Mouse (Mus musculus): ENCODE measurements around the gene Neu3. TPM values are rescaled to one million over a fixed set of nuclear protein-coding genes. Genes with fewer than 3 reads are reported as not detected.

The Neu3 gene
- polyA plus RNA-seq, 1 experiment = 5.0 TPM

- Histone ChIP-seq H3K36me3 (ENCODE audit: control insufficient read depth, insufficient read depth, low read length, poor library complexity, severe bottlenecking) (peaks cover 22% of the 10 kb centered on the region), H3K4me3 (ENCODE audit: low read depth, low read length) (no peak overlapping the region)
Measured at GRCm38 (mm10) chr7:99854311-99854710, 26.1 kb upstream of the Neu3 start.

DNA sequence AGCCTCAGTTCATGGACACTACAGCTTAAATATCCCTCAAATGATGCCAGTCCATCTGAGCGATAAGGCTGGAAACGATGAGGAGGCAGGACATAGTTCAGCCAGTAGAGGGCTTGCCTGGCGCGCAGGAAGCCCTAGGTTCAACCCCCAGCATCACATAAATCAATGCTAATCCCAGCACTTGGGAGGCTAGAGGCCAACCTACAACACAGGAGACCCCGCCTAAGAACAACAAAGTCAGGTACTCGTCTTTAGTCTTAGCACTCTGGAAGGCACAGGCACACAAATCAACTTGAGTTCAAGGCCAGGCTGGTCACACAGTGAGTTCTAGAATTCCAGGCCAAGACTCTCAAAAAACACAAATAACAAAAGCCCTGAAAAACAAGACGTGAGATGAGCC, 25.1 kb upstream of the Neu3 start:
- H3K4me1 ChIP-seq (ENCODE audit: control insufficient read depth, insufficient read depth, low read length) = no peaks in the 10 kb centered on the region
- H3K36me3 ChIP-seq (ENCODE audit: control insufficient read depth, insufficient read depth, low read length, poor library complexity, severe bottlenecking) = peaks cover 28% of the 10 kb centered on the region
- no peak overlapping the region for H3K9ac ChIP-seq (ENCODE audit: low read depth, poor library complexity, severe bottlenecking)
- H3K9me3 ChIP-seq (replicated peaks; ENCODE audit: control insufficient read depth, insufficient read depth, low read length, poor library complexity, severe bottlenecking) = no peaks in the 10 kb centered on the region
- no peaks in the 10 kb centered on the region for H3K27me3 ChIP-seq (ENCODE audit: control insufficient read depth, insufficient read depth, low read length, poor library complexity, severe bottlenecking)
- no peak overlapping the region for H3K4me3 ChIP-seq (ENCODE audit: low read depth, low read length)
- no peak overlapping the region for H3K27ac ChIP-seq (ENCODE audit: insufficient read depth, low read length)
- TF ChIP-seq CTCF (IDR thresholded peaks at IDR 0.05; ENCODE audit: low read depth, low read length) (peak; percentile 16), POLR2A (IDR thresholded peaks at IDR 0.05; ENCODE audit: insufficient read depth, low read length) (no peak), EP300 (IDR thresholded peaks at IDR 0.05; ENCODE audit: insufficient read depth, low read depth, low read length) (no peak)

More at GRCm38 (mm10) chr7:99854311-99854710, 26.1 kb upstream of the Neu3 start:
- H3K9me3 ChIP-seq (replicated peaks; ENCODE audit: control insufficient read depth, insufficient read depth, low read length, poor library complexity, severe bottlenecking) = no peaks in the 10 kb centered on the region
- H3K4me1 ChIP-seq (ENCODE audit: control insufficient read depth, insufficient read depth, low read length) = no peaks in the 10 kb centered on the region
- H3K27me3 ChIP-seq (ENCODE audit: control insufficient read depth, insufficient read depth, low read length, poor library complexity, severe bottlenecking) = no peaks in the 10 kb centered on the region
- H3K27ac ChIP-seq (ENCODE audit: insufficient read depth, low read length) = no peak overlapping the region
- no peak overlapping the region for H3K9ac ChIP-seq (ENCODE audit: low read depth, poor library complexity, severe bottlenecking)
- no peak for TF ChIP-seq CTCF (IDR thresholded peaks at IDR 0.05; ENCODE audit: low read depth, low read length)
- no peak for TF ChIP-seq POLR2A (IDR thresholded peaks at IDR 0.05; ENCODE audit: insufficient read depth, low read length)
- no peak for TF ChIP-seq EP300 (IDR thresholded peaks at IDR 0.05; ENCODE audit: insufficient read depth, low read depth, low read length)

DNA sequence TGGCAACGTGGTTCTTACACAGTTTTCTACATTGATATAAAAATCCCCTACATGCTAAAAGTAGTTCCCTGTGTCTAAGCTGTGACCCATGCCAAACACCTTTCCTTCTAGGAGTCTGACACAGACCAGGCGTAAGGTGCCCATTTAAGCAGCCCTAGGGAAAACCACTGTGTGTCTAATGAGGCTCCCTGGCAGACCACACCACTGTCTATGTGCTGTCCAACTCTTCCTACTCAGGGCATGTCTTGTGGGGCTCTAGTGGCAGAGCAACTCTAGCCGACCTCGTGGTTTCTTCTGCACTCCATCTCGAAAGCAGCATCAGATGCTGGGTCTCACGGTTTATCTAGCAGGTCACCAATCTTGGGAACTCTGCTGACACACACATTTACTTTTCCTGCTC, 23.4 kb upstream of the Neu3 start:
- Histone ChIP-seq H3K27me3 (ENCODE audit: control insufficient read depth, insufficient read depth, low read length, poor library complexity, severe bottlenecking) (no peaks in the 10 kb centered on the region), H3K4me3 (ENCODE audit: low read depth, low read length) (no peak overlapping the region), H3K9me3 (replicated peaks; ENCODE audit: control insufficient read depth, insufficient read depth, low read length, poor library complexity, severe bottlenecking) (no peaks in the 10 kb centered on the region), H3K9ac (ENCODE audit: low read depth, poor library complexity, severe bottlenecking) (no peak overlapping the region), H3K27ac (ENCODE audit: insufficient read depth, low read length) (no peak overlapping the region), H3K4me1 (ENCODE audit: control insufficient read depth, insufficient read depth, low read length) (no peaks in the 10 kb centered on the region), H3K36me3 (ENCODE audit: control insufficient read depth, insufficient read depth, low read length, poor library complexity, severe bottlenecking) (peaks cover 38% of the 10 kb centered on the region)
- TF ChIP-seq POLR2A (IDR thresholded peaks at IDR 0.05; ENCODE audit: insufficient read depth, low read length) (no peak), EP300 (IDR thresholded peaks at IDR 0.05; ENCODE audit: insufficient read depth, low read depth, low read length) (no peak), CTCF (IDR thresholded peaks at IDR 0.05; ENCODE audit: low read depth, low read length) (no peak)

GRCm38 (mm10) chr7:99851121-99851520, 22.9 kb upstream of the Neu3 start:
- Histone ChIP-seq H3K4me3 (ENCODE audit: low read depth, low read length) (no peak overlapping the region), H3K4me1 (ENCODE audit: control insufficient read depth, insufficient read depth, low read length) (no peaks in the 10 kb centered on the region), H3K9ac (ENCODE audit: low read depth, poor library complexity, severe bottlenecking) (no peak overlapping the region), H3K9me3 (replicated peaks; ENCODE audit: control insufficient read depth, insufficient read depth, low read length, poor library complexity, severe bottlenecking) (no peaks in the 10 kb centered on the region), H3K27me3 (ENCODE audit: control insufficient read depth, insufficient read depth, low read length, poor library complexity, severe bottlenecking) (no peaks in the 10 kb centered on the region), H3K36me3 (ENCODE audit: control insufficient read depth, insufficient read depth, low read length, poor library complexity, severe bottlenecking) (peaks cover 41% of the 10 kb centered on the region), H3K27ac (ENCODE audit: insufficient read depth, low read length) (no peak overlapping the region)
- TF ChIP-seq CTCF (IDR thresholded peaks at IDR 0.05; ENCODE audit: low read depth, low read length) = no peak
- no peak for TF ChIP-seq POLR2A (IDR thresholded peaks at IDR 0.05; ENCODE audit: insufficient read depth, low read length)
- no peak for TF ChIP-seq EP300 (IDR thresholded peaks at IDR 0.05; ENCODE audit: insufficient read depth, low read depth, low read length)

GRCm38 (mm10) chr7:99850534-99850933, 22.3 kb upstream of the Neu3 start:
- Histone ChIP-seq H3K27ac (ENCODE audit: insufficient read depth, low read length) (no peak overlapping the region), H3K9ac (ENCODE audit: low read depth, poor library complexity, severe bottlenecking) (no peak overlapping the region), H3K4me3 (ENCODE audit: low read depth, low read length) (no peak overlapping the region), H3K36me3 (ENCODE audit: control insufficient read depth, insufficient read depth, low read length, poor library complexity, severe bottlenecking) (peaks cover 42% of the 10 kb centered on the region), H3K9me3 (replicated peaks; ENCODE audit: control insufficient read depth, insufficient read depth, low read length, poor library complexity, severe bottlenecking) (no peaks in the 10 kb centered on the region), H3K27me3 (ENCODE audit: control insufficient read depth, insufficient read depth, low read length, poor library complexity, severe bottlenecking) (no peaks in the 10 kb centered on the region), H3K4me1 (ENCODE audit: control insufficient read depth, insufficient read depth, low read length) (no peaks in the 10 kb centered on the region)
- no peak for TF ChIP-seq EP300 (IDR thresholded peaks at IDR 0.05; ENCODE audit: insufficient read depth, low read depth, low read length)
- no peak for TF ChIP-seq POLR2A (IDR thresholded peaks at IDR 0.05; ENCODE audit: insufficient read depth, low read length)
- no peak for TF ChIP-seq CTCF (IDR thresholded peaks at IDR 0.05; ENCODE audit: low read depth, low read length)

GRCm38 (mm10) chr7:99845533-99846236, 17.5 kb upstream of the Neu3 start:
- Histone ChIP-seq H3K36me3 (ENCODE audit: control insufficient read depth, insufficient read depth, low read length, poor library complexity, severe bottlenecking) (peaks cover 56% of the 10 kb centered on the region), H3K27ac (ENCODE audit: insufficient read depth, low read length) (no peak overlapping the region), H3K4me3 (ENCODE audit: low read depth, low read length) (no peak overlapping the region), H3K4me1 (ENCODE audit: control insufficient read depth, insufficient read depth, low read length) (no peaks in the 10 kb centered on the region), H3K9ac (ENCODE audit: low read depth, poor library complexity, severe bottlenecking) (no peak overlapping the region), H3K27me3 (ENCODE audit: control insufficient read depth, insufficient read depth, low read length, poor library complexity, severe bottlenecking) (no peaks in the 10 kb centered on the region), H3K9me3 (replicated peaks; ENCODE audit: control insufficient read depth, insufficient read depth, low read length, poor library complexity, severe bottlenecking) (no peaks in the 10 kb centered on the region)
- TF ChIP-seq POLR2A (IDR thresholded peaks at IDR 0.05; ENCODE audit: insufficient read depth, low read length) (no peak), CTCF (IDR thresholded peaks at IDR 0.05; ENCODE audit: low read depth, low read length) (no peak), EP300 (IDR thresholded peaks at IDR 0.05; ENCODE audit: insufficient read depth, low read depth, low read length) (no peak)

Data from ES-Bruce4 (cell line).